Mouse (Mus musculus): ENCODE measurements around the gene Slc4a11.

Slc4a11 gene

DNA sequence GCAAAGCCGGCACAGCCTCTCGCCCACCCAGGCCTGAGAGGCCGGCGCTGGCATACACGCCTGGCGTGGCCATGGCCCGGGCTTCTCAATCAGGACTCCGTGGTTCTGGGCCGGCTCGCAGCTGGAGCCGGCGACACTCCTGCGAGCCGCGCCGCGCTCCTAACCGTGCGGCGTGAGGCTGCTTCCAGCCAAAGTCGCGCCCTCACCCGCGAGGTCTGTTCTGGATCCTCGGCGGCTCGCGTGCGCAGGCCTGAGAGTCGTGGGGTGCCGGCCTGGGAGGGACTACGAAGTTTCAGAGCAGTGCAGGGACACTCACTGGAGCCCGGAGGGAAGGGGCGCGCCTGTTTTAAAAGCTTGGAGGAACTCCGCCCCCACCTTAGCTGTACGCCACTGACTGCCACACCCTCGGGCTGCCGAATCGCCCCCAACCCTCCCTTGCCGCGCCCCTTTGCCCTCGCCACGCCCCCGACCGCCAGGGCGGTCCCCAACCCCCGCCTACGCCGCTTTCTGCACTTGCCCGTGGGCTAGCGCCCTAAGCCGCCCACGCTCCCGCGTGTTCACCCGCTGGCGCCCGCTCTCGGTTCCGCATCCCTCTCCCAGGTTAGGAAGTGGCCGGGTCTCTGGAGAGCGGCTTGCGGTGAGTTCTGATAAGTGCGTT, at the start of gene Slc4a11:
Gene Slc4a11 (minus strand): TSS at position 367 of the 658 bp plus-strand sequence.
- Histone ChIP-seq H3K36me3 (ENCODE audit: control insufficient read depth, insufficient read depth, low read length, poor library complexity, severe bottlenecking) (no peaks in the 10 kb centered on the region), H3K27me3 (ENCODE audit: control insufficient read depth, insufficient read depth, low read length, poor library complexity, severe bottlenecking) (no peaks in the 10 kb centered on the region)
- peak; percentile 85 for DNase-seq (ENCODE audit: low read depth, low spot score)

DNA sequence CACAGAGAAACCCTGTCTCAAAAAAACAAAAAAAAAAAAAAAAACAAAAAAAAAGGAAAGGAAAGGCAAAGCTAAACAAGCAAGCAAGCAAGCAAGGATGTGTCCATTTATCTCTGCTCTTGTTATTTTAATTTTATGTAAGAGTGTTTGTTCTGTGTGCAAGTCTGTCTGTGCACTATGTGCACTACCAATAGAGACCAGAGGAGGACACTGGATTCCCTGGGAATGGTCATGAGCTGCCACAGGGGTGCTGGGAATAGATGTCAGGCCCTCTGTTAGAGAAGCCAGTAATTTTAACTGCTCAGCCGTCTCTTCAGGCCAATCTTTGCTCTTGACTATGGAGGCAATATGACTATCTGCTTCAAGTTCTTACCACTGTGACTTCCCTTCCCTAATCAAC, 46.3 kb upstream of the Slc4a11 start:
- H3K36me3 ChIP-seq (ENCODE audit: control insufficient read depth, insufficient read depth, low read length, poor library complexity, severe bottlenecking) = peaks cover 9% of the 10 kb centered on the region; the same call in 1 of the 2 replicates

DNA sequence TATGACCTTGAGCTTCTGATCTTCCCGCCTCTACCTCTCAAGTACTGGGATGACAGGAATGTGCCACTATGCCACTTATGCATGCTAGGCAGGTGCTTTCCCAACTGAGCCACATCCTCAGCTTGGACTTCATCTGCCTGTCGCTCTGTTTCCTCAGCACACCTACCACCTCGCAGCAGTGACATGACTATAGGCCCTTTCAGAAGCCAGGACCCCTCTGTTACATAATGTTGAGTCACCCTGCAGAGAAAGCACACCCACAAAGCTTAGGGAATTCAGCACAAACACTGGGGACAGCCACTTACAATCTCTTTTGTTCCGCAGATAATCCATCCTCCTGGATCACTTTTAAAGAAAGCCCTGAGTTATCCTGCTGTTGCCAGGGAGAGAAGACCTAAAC, 42.8 kb upstream of the Slc4a11 start:
- DNase-seq (ENCODE audit: low read depth, low spot score) = no peak
- H3K27me3 ChIP-seq (ENCODE audit: control insufficient read depth, insufficient read depth, low read length, poor library complexity, severe bottlenecking) = no peaks in the 10 kb centered on the region
- 0 out of 2 replicates have a peak, but pooled peaks cover 5% of the 10 kb centered on the region for H3K36me3 ChIP-seq (ENCODE audit: control insufficient read depth, insufficient read depth, low read length, poor library complexity, severe bottlenecking)

More for the DNA sequence above, 46.3 kb upstream of the Slc4a11 start:
- DNase-seq (ENCODE audit: low read depth, low spot score) = no peak
- H3K27me3 ChIP-seq (ENCODE audit: control insufficient read depth, insufficient read depth, low read length, poor library complexity, severe bottlenecking) = no peaks in the 10 kb centered on the region

DNA sequence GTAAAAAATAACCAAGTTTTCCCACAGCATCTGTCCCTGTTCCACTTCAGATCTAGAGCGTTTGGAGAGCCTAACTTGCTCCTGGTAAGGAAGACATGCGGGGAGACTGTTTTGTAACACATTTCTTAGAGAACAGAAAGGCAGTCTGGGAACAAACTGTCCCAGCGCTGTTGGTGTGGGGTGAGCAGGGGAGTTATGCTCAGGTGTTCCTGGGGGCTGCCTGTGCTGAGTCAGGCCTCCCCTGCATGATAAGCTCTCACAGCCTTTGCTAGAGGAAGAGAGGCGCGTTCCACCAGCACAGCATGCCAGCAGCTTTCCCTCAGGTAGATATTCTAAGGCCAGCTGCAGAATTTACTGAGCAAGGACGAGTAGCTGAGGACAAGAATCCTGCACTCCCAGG, 40.7 kb upstream of the Slc4a11 start:
- DNase-seq (ENCODE audit: low read depth, low spot score) = no peak
- Histone ChIP-seq H3K36me3 (ENCODE audit: control insufficient read depth, insufficient read depth, low read length, poor library complexity, severe bottlenecking) (0 out of 2 replicates have a peak, but pooled peaks cover 3% of the 10 kb centered on the region), H3K27me3 (ENCODE audit: control insufficient read depth, insufficient read depth, low read length, poor library complexity, severe bottlenecking) (no peaks in the 10 kb centered on the region)

DNA sequence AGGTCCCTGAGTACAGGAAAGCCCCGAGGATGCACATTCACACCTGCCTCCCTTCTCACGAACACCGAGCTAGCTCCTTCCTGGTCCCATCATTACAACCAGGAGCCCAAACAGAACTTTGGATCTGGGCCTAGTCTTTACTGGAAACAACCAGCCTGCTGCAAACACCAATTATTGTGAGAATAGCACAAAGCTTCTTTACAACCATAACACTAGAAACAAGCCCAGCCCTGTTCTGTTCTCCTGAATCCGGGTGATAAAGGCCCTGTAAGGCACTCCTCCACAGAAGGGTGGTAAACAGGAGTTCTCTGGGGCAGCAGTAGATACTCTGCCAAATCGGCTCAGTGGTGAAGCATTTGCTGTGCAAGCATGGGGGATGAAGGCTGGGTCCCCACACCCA, 38.0 kb upstream of the Slc4a11 start:
- DNase-seq (ENCODE audit: low read depth, low spot score) = no peak
- Histone ChIP-seq H3K27me3 (ENCODE audit: control insufficient read depth, insufficient read depth, low read length, poor library complexity, severe bottlenecking) (no peaks in the 10 kb centered on the region), H3K36me3 (ENCODE audit: control insufficient read depth, insufficient read depth, low read length, poor library complexity, severe bottlenecking) (0 out of 2 replicates have a peak, but pooled peaks cover 3% of the 10 kb centered on the region)

DNA sequence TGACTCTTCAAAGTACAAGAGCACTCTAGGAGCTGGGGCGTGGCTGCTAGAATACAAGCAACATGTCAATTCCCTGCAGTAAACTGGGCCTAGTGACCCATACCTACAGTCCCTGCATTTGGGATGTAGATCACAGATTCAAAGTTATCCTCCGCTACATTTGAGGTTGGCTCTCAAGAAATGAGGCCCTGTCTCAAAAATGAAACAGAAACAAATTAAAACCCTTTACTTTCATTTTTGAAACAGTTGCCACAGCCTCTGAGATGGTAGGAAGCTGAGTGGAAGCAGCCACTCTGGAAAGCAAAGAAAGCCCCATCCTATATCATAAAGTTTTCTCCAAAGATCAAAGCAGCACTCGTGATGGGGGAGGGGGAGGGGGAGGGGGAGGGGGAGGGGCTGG, 36.1 kb upstream of the Slc4a11 start:
- Histone ChIP-seq H3K27me3 (ENCODE audit: control insufficient read depth, insufficient read depth, low read length, poor library complexity, severe bottlenecking) (no peaks in the 10 kb centered on the region), H3K36me3 (ENCODE audit: control insufficient read depth, insufficient read depth, low read length, poor library complexity, severe bottlenecking) (peaks cover 3% of the 10 kb centered on the region; the same call in 1 of the 2 replicates)
- no peak for DNase-seq (ENCODE audit: low read depth, low spot score)

DNA sequence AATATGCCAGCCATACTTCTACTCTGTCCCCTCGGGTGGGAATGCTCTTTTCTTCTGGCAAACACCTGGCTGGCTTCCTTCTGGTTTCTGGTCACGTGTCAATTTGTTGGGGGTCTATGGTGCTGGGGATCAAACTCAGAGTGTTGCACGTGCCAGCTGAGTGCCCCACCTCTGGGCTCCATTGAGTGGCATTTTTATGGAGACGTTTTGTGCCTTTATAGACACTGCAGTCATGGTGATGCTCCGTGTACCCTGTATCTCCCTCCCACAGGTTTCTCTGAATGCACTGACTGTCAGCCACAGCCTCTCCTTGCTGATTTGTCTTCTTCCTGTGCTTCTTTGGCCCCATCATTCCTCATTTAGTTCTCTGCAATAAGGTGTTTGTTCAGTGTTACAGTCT, 34.5 kb upstream of the Slc4a11 start:
- H3K36me3 ChIP-seq (ENCODE audit: control insufficient read depth, insufficient read depth, low read length, poor library complexity, severe bottlenecking) = peaks cover 3% of the 10 kb centered on the region; the same call in 1 of the 2 replicates
- no peaks in the 10 kb centered on the region for H3K27me3 ChIP-seq (ENCODE audit: control insufficient read depth, insufficient read depth, low read length, poor library complexity, severe bottlenecking)
- no peak for DNase-seq (ENCODE audit: low read depth, low spot score)

DNA sequence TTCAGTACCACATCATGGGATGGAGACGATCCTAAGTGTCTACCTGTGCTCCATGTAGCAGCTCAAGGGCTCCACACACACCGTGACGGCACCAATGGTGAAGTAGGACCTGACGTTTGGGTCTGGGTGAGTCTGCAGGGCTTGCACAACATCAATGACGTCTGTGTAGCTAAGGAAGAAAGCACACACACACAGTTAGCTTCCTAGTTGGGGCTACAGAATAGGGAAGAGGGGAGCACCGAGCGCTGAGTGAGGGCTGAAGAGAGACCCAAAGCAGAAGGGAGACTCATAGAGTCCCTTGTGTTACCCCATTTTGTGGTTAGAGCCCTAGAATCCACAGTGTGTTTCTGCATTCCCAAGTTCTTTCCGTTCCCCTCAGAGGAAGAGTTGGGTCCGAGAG, 33.4 kb upstream of the Slc4a11 start:
- peaks cover 3% of the 10 kb centered on the region; the same call in 1 of the 2 replicates for H3K36me3 ChIP-seq (ENCODE audit: control insufficient read depth, insufficient read depth, low read length, poor library complexity, severe bottlenecking)
- no peaks in the 10 kb centered on the region for H3K27me3 ChIP-seq (ENCODE audit: control insufficient read depth, insufficient read depth, low read length, poor library complexity, severe bottlenecking)
- no peak for DNase-seq (ENCODE audit: low read depth, low spot score)

DNA sequence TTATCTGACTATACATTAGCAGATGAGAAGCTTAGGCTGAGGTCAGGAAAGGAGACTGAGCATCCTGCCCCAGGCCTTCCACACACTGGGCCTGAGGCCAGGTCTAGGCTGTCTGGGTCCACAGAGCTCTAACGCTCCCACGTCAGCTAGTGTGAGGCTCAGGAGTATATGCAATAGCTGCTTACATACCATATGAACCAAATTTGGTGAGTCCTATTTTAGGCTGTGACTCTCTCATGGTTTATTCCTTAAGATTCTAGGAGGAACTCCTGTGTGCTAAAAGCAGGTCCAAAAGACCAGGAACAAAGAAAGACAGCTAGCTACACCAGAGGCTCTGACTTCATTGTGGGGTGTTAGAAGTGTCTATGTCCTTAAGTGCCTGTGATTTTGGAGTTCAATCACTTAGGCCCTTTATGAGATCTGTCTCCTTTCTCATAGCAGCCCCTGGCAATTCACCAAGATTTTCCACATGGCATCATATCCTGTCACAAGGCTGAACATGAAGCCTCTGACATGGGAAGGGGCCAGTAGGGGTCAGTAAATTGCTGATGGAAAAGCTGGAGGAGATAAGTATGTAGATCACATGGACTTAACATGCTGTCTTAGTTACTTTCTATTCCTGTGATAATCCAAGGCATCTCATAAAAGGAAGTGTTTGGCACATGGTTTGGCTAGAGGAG, 31.7 kb upstream of the Slc4a11 start:
- H3K36me3 ChIP-seq (ENCODE audit: control insufficient read depth, insufficient read depth, low read length, poor library complexity, severe bottlenecking) = peaks cover 3% of the 10 kb centered on the region; the same call in 1 of the 2 replicates
- no peaks in the 10 kb centered on the region for H3K27me3 ChIP-seq (ENCODE audit: control insufficient read depth, insufficient read depth, low read length, poor library complexity, severe bottlenecking)
- no peak for DNase-seq (ENCODE audit: low read depth, low spot score)

DNA sequence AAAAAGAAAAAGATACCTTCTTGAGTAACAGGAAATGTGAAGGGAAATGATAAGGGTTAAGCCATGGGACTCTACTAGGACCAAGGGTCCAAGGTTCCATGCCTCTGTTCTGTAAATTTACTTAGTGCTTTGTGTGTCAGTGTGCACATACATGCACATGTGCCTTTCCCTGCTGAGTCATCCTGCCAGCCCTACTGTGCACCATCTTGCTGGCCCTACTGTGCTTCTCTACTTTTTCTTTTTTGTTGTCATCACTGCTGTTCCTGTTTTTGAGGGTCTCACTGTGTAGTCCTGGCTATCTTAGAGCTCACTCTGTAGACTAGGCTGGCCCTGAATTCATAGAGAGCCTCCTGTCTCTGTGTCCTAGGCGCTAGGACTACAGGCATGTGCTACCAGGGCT, 30.4 kb upstream of the Slc4a11 start:
- H3K36me3 ChIP-seq (ENCODE audit: control insufficient read depth, insufficient read depth, low read length, poor library complexity, severe bottlenecking) = peaks cover 3% of the 10 kb centered on the region; the same call in 1 of the 2 replicates
- no peaks in the 10 kb centered on the region for H3K27me3 ChIP-seq (ENCODE audit: control insufficient read depth, insufficient read depth, low read length, poor library complexity, severe bottlenecking)
- no peak for DNase-seq (ENCODE audit: low read depth, low spot score)

DNA sequence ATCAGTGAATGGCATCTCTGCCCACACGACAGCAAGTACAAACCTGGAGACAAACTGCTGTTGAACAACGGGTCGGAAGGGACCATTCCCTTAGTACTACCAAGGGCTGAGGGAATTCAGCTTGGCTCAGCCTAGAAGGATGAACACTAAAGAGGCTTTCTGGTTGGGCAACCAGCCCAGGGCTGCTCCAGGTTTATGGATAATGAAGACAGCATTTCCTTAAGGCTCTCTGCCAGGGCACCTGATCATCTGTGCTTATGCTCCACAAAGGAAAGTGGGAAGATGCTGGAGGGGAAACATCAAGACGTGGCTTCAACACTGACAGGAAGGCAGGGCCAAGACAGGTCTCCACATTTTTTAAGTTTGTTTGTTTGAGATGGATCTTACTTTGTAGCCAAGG, 27.1 kb upstream of the Slc4a11 start:
- no peaks in the 10 kb centered on the region for H3K36me3 ChIP-seq (ENCODE audit: control insufficient read depth, insufficient read depth, low read length, poor library complexity, severe bottlenecking)
- H3K27me3 ChIP-seq (ENCODE audit: control insufficient read depth, insufficient read depth, low read length, poor library complexity, severe bottlenecking) = no peaks in the 10 kb centered on the region
- no peak for DNase-seq (ENCODE audit: low read depth, low spot score)

DNA sequence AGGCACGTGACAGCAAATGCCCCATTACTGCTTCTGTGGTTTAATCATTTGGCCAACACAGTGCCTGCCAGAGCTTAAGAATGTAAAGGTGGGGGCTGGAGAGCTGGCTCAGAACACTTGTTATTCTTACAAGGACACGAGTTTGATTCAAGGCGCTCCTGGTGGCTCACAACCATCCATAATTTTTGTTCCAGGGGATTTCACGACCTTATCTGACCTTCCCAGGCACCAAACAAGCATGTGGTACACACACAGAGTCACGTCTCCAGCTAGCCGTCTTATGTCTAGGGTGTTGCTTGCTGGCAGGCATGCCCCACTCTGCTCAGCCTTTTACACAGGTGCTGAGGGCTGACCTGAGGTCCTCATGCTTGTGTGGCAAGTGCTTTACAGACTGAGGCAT, 20.6 kb upstream of the Slc4a11 start:
- DNase-seq (ENCODE audit: low read depth, low spot score) = no peak
- no peaks in the 10 kb centered on the region for H3K27me3 ChIP-seq (ENCODE audit: control insufficient read depth, insufficient read depth, low read length, poor library complexity, severe bottlenecking)

DNA sequence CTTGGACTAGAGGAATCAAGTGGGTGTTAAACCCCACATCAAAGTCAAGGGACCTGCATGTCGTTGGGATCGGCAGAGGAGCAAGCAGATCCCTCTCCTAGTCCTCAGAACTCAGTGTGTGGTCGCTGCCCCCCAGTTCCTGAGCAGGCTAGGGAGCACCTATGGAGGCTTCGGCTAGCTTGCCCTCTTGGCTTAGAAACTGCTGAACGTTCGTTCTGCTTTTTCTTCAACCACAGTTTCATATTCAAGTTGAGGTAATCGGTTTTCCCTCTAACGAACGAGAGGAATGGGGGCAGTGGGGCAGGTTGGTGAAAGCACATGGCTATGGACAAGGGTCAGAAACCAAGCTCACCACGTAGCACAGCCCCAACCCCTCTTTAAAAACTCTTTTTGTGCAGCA, 9.7 kb upstream of the Slc4a11 start:
- DNase-seq (ENCODE audit: low read depth, low spot score) = no peak
- Histone ChIP-seq H3K27me3 (ENCODE audit: control insufficient read depth, insufficient read depth, low read length, poor library complexity, severe bottlenecking) (no peaks in the 10 kb centered on the region; the same call in 1 of the 2 replicates), H3K36me3 (ENCODE audit: control insufficient read depth, insufficient read depth, low read length, poor library complexity, severe bottlenecking) (no peaks in the 10 kb centered on the region)

More for the DNA sequence above, 20.6 kb upstream of the Slc4a11 start:
- 0 out of 2 replicates have a peak, but pooled peaks cover 2% of the 10 kb centered on the region for H3K36me3 ChIP-seq (ENCODE audit: control insufficient read depth, insufficient read depth, low read length, poor library complexity, severe bottlenecking)

DNA sequence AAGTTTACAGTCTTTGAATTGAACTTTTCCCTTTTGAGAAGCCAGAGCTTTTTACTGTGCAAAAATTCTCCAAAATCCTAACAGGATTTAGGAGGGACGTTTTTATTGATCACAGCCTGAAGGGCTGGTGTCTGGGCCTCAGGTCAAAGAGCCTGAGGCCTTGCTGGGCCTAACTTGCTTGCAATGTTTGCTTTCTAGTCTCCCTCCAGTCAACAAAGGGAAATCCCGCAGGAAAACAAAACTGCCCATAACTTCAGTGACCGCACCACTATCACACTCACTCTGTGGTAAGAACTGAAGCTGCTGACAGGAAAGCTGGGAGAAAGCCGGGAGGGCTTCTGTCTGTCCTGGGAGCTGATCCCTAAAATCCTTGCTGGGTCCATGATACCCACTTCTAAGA, 9.3 kb upstream of the Slc4a11 start:
- Histone ChIP-seq H3K27me3 (ENCODE audit: control insufficient read depth, insufficient read depth, low read length, poor library complexity, severe bottlenecking) (no peaks in the 10 kb centered on the region; the same call in 1 of the 2 replicates), H3K36me3 (ENCODE audit: control insufficient read depth, insufficient read depth, low read length, poor library complexity, severe bottlenecking) (no peaks in the 10 kb centered on the region)
- DNase-seq (ENCODE audit: low read depth, low spot score) = no peak

DNA sequence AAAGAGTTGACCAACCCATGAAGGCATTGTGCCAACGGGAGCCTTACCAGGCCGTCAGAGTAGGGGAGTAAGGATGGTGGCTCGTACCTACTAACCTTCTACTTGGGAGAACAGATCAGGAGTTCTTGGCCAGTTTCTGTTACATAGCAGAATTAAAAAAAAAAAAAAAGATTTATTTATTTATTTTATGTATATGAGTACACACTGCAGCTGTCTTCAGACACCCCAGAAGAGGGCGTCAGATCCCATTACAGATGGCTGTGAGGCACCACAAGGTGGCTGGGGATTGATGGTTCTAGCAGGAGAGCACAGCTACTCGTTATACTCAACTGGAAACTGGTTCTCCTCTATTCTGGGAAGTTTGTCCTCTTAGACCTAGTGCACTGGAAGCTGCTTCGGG, 7.9 kb upstream of the Slc4a11 start:
- no peaks in the 10 kb centered on the region; the same call in 1 of the 2 replicates for H3K27me3 ChIP-seq (ENCODE audit: control insufficient read depth, insufficient read depth, low read length, poor library complexity, severe bottlenecking)
- no peak for DNase-seq (ENCODE audit: low read depth, low spot score)
- no peaks in the 10 kb centered on the region for H3K36me3 ChIP-seq (ENCODE audit: control insufficient read depth, insufficient read depth, low read length, poor library complexity, severe bottlenecking)
